Mouse (Mus musculus): ENCODE results near the gene Tk1.

- TF ChIP-seq CTCF (IDR thresholded peaks at IDR 0.05; ENCODE audit: borderline replicate concordance, insufficient read depth, low read depth, low read length): no peak
- TF ChIP-seq POLR2A (IDR thresholded peaks at IDR 0.05; ENCODE audit: borderline replicate concordance, insufficient read depth, low read length): no peak
Measured at GRCm38 (mm10) chr11:117839021-117839420, 13.1 kb upstream of the Tk1 start.

All from cerebellum, adult 2 months (tissue).